In the genomic region with DNA sequence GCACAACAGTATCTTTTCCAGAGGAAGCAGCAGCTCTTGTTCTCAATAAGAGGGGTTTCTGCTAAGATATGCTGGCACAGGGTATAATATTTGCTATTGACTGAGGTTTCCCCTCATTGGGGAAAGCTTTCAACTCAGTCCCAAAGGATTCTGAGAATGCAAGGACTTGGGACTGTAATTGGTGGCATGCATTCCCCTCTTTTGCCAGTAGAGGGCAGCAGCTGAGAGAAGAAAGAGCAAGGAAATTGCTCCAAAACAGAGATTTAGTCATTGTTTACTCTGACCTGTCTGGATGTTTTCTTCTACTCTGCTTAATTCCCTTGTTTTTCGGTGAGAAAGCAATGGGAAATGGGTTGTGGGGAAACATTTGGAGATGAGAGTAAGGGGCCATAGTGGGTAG, we compare ENCODE assay signal across 9 mouse cellular contexts. TPM values are rescaled to one million over a fixed set of nuclear protein-coding genes. Genes with fewer than 3 reads are reported as not detected.
DNase-seq lines count a peak whose midpoint lies in the region; TF ChIP-seq lines count a peak whose summit lies in the region.
"Had no signal": no experiment of that assay in that cellular context is flagged by ENCODE, and none has a peak within 500 bp of the region (broad histone marks: within the 10 kb centered on the region; RNA-seq: fewer than 3 reads in every experiment).

No protein-coding gene starts in this region.

- no peak for TF ChIP-seq POLR2A in thymus, adult 2 months (IDR thresholded peaks at IDR 0.05; ENCODE audit: control insufficient read depth, extremely low read depth, insufficient read depth, low read length, poor library complexity)

- no peak overlapping the region for H3K4me3 ChIP-seq in thymus, adult 2 months (ENCODE audit: control insufficient read depth, insufficient read depth, low read length)

- H3K4me1 ChIP-seq in thymus, adult 2 months (replicated peaks; ENCODE audit: control insufficient read depth, insufficient read depth, low read length): no peaks in the 10 kb centered on the region

- 15% methylated on average over 1 of the region's 1 CpGs for WGBS in thymus, adult 2 months

- TF ChIP-seq CTCF in thymus, adult 2 months (IDR thresholded peaks at IDR 0.05; ENCODE audit: borderline replicate concordance, control insufficient read depth, extremely low read depth, insufficient read depth, low read length, poor library complexity): no peak

- no peaks in the 10 kb centered on the region for H3K36me3 ChIP-seq in thymus, adult 2 months (ENCODE audit: control insufficient read depth, insufficient read depth, low read length)

- intact Hi-C loops in left cerebral cortex, postnatal 4 days (cut with DNase I): no loop called here

- no peak overlapping the region for H3K27ac ChIP-seq in thymus, adult 2 months (ENCODE audit: control insufficient read depth, insufficient read depth, low read length)

- no peaks in the 10 kb centered on the region for H3K27me3 ChIP-seq in thymus, adult 2 months (ENCODE audit: control insufficient read depth, insufficient read depth, low read length)

- peak; percentile 27 for DNase-seq in heart, postnatal 4 days
- no peak for DNase-seq in heart, adult 8-10 months (ENCODE audit: low spot score)
- peak; percentile 33 for DNase-seq in thymus, adult 2 months
- no peak for DNase-seq in thymus, adult 18-20 months
- DNase-seq in adrenal gland, postnatal 25 days: peak; percentile 36
- DNase-seq in left cerebral cortex, postnatal 4 days: peak; percentile 3
- peak; percentile 30 for DNase-seq in thymus, postnatal 25 days
- no peak for DNase-seq in heart, adult 11 months

RNA-seq across cellular contexts. Expression of a gene that starts 35.6 kb away (rescaled TPM):
- total RNA-seq in heart, postnatal 4 days (2021): not detected
- total RNA-seq in heart, adult 8-10 months (2022): not detected
- polyA plus RNA-seq in thymus, adult 2 months (2012; rRNA removed): 0.03 TPM in 2 replicates
- 0.09 TPM in 1 of 2 replicates, not detected in the other for total RNA-seq in adrenal gland, postnatal 25 days (2021)
- not detected for total RNA-seq in left cerebral cortex, postnatal 4 days (2021)
- polyA plus RNA-seq: intestine, embryonic 14.5 days had no signal

RNA-seq across cellular contexts. Expression of a gene that starts 55.0 kb away (rescaled TPM):
- total RNA-seq in heart, postnatal 4 days (2021): not detected
- not detected for total RNA-seq in heart, adult 8-10 months (2022)
- polyA plus RNA-seq in thymus, adult 2 months (2012; rRNA removed): not detected in 2 replicates
- total RNA-seq in adrenal gland, postnatal 25 days (2021): not detected in 2 replicates
- not detected for total RNA-seq in left cerebral cortex, postnatal 4 days (2021)
- polyA plus RNA-seq: intestine, embryonic 14.5 days had no signal

Comparison
In these comparisons a context has a peak if more than half of its experiments do, and no peak if none do; other contexts are left out.
1. DNase-seq: peak in heart, postnatal 4 days (single experiment), thymus, adult 2 months (single experiment), adrenal gland, postnatal 25 days (single experiment), left cerebral cortex, postnatal 4 days (single experiment) and thymus, postnatal 25 days (single experiment); none in heart, adult 8-10 months (single experiment), thymus, adult 18-20 months (0 of 2) and heart, adult 11 months (single experiment).